8 mouse cellular contexts compared by ENCODE assay signal in the genomic region with DNA sequence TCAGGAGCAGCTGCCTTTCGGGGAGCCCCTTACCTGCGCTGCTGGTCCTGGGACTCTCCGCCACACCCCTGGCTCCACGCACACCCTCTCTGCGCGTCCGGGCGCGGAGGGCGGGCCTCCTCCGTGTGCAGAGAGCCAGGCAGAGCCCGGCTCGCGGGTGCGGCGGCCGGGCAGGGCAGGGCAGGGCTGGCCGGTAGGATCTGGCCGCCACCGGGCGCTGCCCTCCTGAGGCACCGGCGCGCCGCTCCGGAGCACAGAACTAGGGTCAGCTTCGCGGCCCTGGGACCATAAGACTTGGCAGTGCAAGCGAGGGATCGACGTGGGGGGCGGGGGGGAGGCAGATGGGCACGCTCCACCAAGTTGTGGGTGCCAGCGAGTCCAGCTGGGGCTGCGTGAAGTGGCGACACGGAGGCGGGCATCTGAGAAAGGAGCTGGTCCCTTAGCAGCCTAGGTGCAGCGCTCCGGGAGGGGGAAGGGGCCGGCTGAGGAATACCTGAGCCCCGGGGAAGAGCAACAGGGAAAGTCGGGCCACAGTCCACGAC. TPM values are rescaled to one million over a fixed set of nuclear protein-coding genes. Genes with fewer than 3 reads are reported as not detected.
DNase-seq lines count a peak whose midpoint lies in the region; ATAC-seq and TF ChIP-seq lines count a peak whose summit lies in the region.

A gene (minus strand): TSS at position 62 of the 542 bp plus-strand sequence.

- H3K27me3 ChIP-seq in E14TG2a.4 (ENCODE audit: insufficient read depth, low read length) = peaks cover 55% of the 10 kb centered on the region
- H3K27me3 ChIP-seq in heart, embryonic 16.5 days (ENCODE audit: control insufficient read depth, insufficient read depth, low read length) = peaks cover 12% of the 10 kb centered on the region; the same call in 1 of the 2 replicates

- H3K4me1 ChIP-seq in E14TG2a.4 (replicated peaks; ENCODE audit: low read depth, low read length) = peaks cover 9% of the 10 kb centered on the region; the same call in 1 of the 2 replicates
- H3K4me1 ChIP-seq in bone marrow macrophage, adult 2 months (ENCODE audit: control insufficient read depth, insufficient read depth, low read length) = peaks cover 19% of the 10 kb centered on the region
- peaks cover 24% of the 10 kb centered on the region for H3K4me1 ChIP-seq in heart, embryonic 16.5 days (ENCODE audit: control insufficient read depth, insufficient read depth, low read length)

- ATAC-seq in heart, embryonic 16.5 days (replicated peaks; ENCODE audit: extremely low read depth, insufficient read depth, low FRiP score) = peak; percentile 20; the same call in 1 of the 2 replicates
- no peak for ATAC-seq in erythroid progenitor cell, adult 5-6 weeks (replicated peaks; ENCODE audit: low FRiP score, poor library complexity, severe bottlenecking)

- peak within 1 kb of the TSS; percentile 80 for H3K9ac ChIP-seq in heart, embryonic 16.5 days (ENCODE audit: low read length)

- TF ChIP-seq CTCF in E14TG2a.4 (conservative IDR thresholded peaks at IDR 0.05; ENCODE audit: low read length) = no peak
- no peak for TF ChIP-seq CTCF in bone marrow macrophage, adult 2 months (IDR thresholded peaks at IDR 0.05; ENCODE audit: low read depth, low read length)

- WGBS in heart, embryonic 16.5 days = 4% methylated on average over 40 of the region's 44 CpGs

- H3K36me3 ChIP-seq in E14TG2a.4 (ENCODE audit: insufficient read depth, low read length) = no peaks in the 10 kb centered on the region
- H3K36me3 ChIP-seq in heart, embryonic 16.5 days (ENCODE audit: control insufficient read depth, insufficient read depth) = no peaks in the 10 kb centered on the region

- DNase-seq in kidney, postnatal 25 days = peak; percentile 60 to 89
- peak; percentile 45 to 69 for DNase-seq in lung, postnatal 4 days
- DNase-seq in thymus, adult 18-20 months = no peak
- no peak for DNase-seq in spleen, postnatal 10 days (ENCODE audit: low spot score in 2 of 2)

- H3K27ac ChIP-seq in bone marrow macrophage, adult 2 months (ENCODE audit: insufficient read depth, low read depth, low read length) = peak within 1 kb of the TSS; percentile 87; the same call in 1 of the 2 replicates
- H3K27ac ChIP-seq in heart, embryonic 16.5 days (ENCODE audit: low read length) = no peak within 1 kb of the TSS

- H3K4me2 ChIP-seq in heart, embryonic 16.5 days (ENCODE audit: low read depth, low read length) = peak within 1 kb of the TSS; percentile 78

- H3K4me3 ChIP-seq in E14TG2a.4 (replicated peaks; ENCODE audit: low read length) = peak within 1 kb of the TSS; percentile 79
- no peak within 1 kb of the TSS for H3K4me3 ChIP-seq in bone marrow macrophage, adult 2 months (ENCODE audit: insufficient read depth, low read length)
- H3K4me3 ChIP-seq in heart, embryonic 16.5 days (ENCODE audit: low read length) = peak within 1 kb of the TSS; percentile 54

- H3K9me3 ChIP-seq in E14TG2a.4 (ENCODE audit: low read length) = 0 out of 2 replicates have a peak, but pooled peaks cover 6% of the 10 kb centered on the region
- no peaks in the 10 kb centered on the region for H3K9me3 ChIP-seq in heart, embryonic 16.5 days (replicated peaks; ENCODE audit: control insufficient read depth, low read length)

- no peak for TF ChIP-seq POLR2A in bone marrow macrophage, adult 2 months (IDR thresholded peaks at IDR 0.05; ENCODE audit: borderline replicate concordance, low read depth, low read length)

RNA-seq across cellular contexts. Expression of the gene that starts here (rescaled TPM):
- 16.9 and 17.5 TPM in 2 replicates for polyA plus RNA-seq in bone marrow macrophage, adult 2 months (2012; ENCODE audit: insufficient read depth, insufficient read length, missing spikeins)
- 1.3 and 3.7 TPM in 2 replicates for polyA plus RNA-seq in heart, embryonic 16.5 days (2015; fragmentation: Nextera tagmentation; extraction: Ambion mirVana)
- total RNA-seq in erythroid progenitor cell, adult 5-6 weeks (2015; ENCODE audit: low replicate concordance) = not detected in 2 replicates
- not detected in 2 replicates for total RNA-seq in erythroid progenitor cell, adult 5-6 weeks (2017; ENCODE audit: low replicate concordance)

Comparison
In these comparisons a context has a peak if more than half of its experiments do, and no peak if none do; other contexts are left out.
1. DNase-seq: peak in kidney, postnatal 25 days (2 of 2) and lung, postnatal 4 days (2 of 2); none in thymus, adult 18-20 months (0 of 2) and spleen, postnatal 10 days (0 of 2).